Mouse (Mus musculus) ovary, postnatal 36 days (tissue): ENCODE data around the gene Akr1c20.

Source experiments
- DNase-seq: peaks from one replicate; pipeline ENCODE4 v3.0.0; 2022; ENCODE audit warnings: low spot score, mixed read lengths

Gene Akr1c20

GRCm38 (mm10) chr13:4523201-4523838, at the start of gene Akr1c20:
Gene Akr1c20, minus strand, starts transcription at chr13:4523345.
- DNase-seq, result no peak

GRCm38 (mm10) chr13:4565996-4566395, 42.9 kb upstream of the Akr1c20 start:
- DNase-seq, result no peak

GRCm38 (mm10) chr13:4560500-4560899, 37.4 kb upstream of the Akr1c20 start:
- DNase-seq, result no peak

- DNase-seq, result no peak
Measured at GRCm38 (mm10) chr13:4559143-4559542, 36.0 kb upstream of the Akr1c20 start.

GRCm38 (mm10) chr13:4514811-4515210, 8.3 kb downstream of the Akr1c20 start:
- DNase-seq, result no peak

GRCm38 (mm10) chr13:4467896-4468295, 55.2 kb downstream of the Akr1c20 start:
- no peak for DNase-seq

- no peak for DNase-seq
Measured at GRCm38 (mm10) chr13:4465641-4466040, 57.5 kb downstream of the Akr1c20 start.
